Mouse (Mus musculus) stomach, embryonic 15.5 days (tissue): Measurements from ENCODE around the gene Tlr13. TPM values are rescaled to one million over a fixed set of nuclear protein-coding genes. Genes with fewer than 3 reads are reported as not detected.
"Not testable (repeated sequence)": the region's sequence is repeated elsewhere in the genome, so short reads cannot be mapped to it uniquely, and the experiment has no call there.

Source experiments
- ATAC-seq: fragments of 200-750 bp; cut with Nextera tagmentation; 2 replicates; pipeline ENCODE4 v1.8.0; 2017; ENCODE audit warnings: low read depth, moderate number of reproducible peaks, moderate TSS enrichment; ENCODE audit not compliant: insufficient read depth, low FRiP score
- H3K27ac ChIP-seq: fragments of 300-500 bp; sonication (generic); 2 replicates; pipeline ENCODE4 v1.5.1; 2015; ENCODE audit warnings: mild to moderate bottlenecking, inconsistent platforms
- H3K27me3 ChIP-seq: fragments of 300-500 bp; sonication (generic); replicated peaks from 2 replicates; pipeline ENCODE4 v1.6.1; 2015; ENCODE audit warnings: inconsistent platforms
- H3K36me3 ChIP-seq: fragments of 300-500 bp; sonication (generic); 2 replicates; pipeline ENCODE4 v1.6.1; 2015; ENCODE audit warnings: inconsistent platforms
- H3K4me1 ChIP-seq: fragments of 300-500 bp; sonication (generic); 2 replicates; pipeline ENCODE4 v1.6.1; 2015; ENCODE audit warnings: inconsistent platforms
- H3K4me2 ChIP-seq: fragments of 300-500 bp; sonication (generic); 2 replicates; pipeline ENCODE4 v1.6.1; 2015; ENCODE audit warnings: mild to moderate bottlenecking, inconsistent platforms
- H3K4me3 ChIP-seq: fragments of 300-500 bp; sonication (generic); replicated peaks from 2 replicates; pipeline ENCODE4 v1.5.1; 2015; ENCODE audit warnings: inconsistent platforms
- H3K9ac ChIP-seq: fragments of 300-500 bp; sonication (generic); 2 replicates; pipeline ENCODE4 v1.6.1; 2015; ENCODE audit warnings: inconsistent platforms
- H3K9me3 ChIP-seq: fragments of 300-500 bp; sonication (generic); 2 replicates; pipeline ENCODE4 v1.6.1; 2016; ENCODE audit warnings: inconsistent platforms
- WGBS: fragments of 180-500 bp; shearing (Covaris S2); methylation state at CpG from one replicate; pipeline ENCODE4 v1.1.7; 2015; 5-methylcytosine and 5-hydroxymethylcytosine counted together
- polyA plus RNA-seq: library from polyadenylated mRNA; unstranded; fragments of >200 nt; fragmentation: Nextera tagmentation; extraction: Ambion mirVana; gene quantifications from 2 replicates; pipeline ENCODE4 v1.2.1, GENCODE M21; 2015

The Tlr13 gene
- polyA plus RNA-seq, 1 experiment from 2014 or later: 1.0 TPM

GRCm38 (mm10) chrX:106187737-106188136, 44.7 kb downstream of the Tlr13 start:
- no peak for ATAC-seq
- H3K27me3 ChIP-seq: no peaks in the 10 kb centered on the region
- H3K27ac ChIP-seq: peak overlapping the region; percentile 63; the same call in 1 of the 2 replicates

GRCm38 (mm10) chrX:106189356-106189755, 46.4 kb downstream of the Tlr13 start:
- no peak overlapping the region for H3K9ac ChIP-seq
- H3K9me3 ChIP-seq: no peaks in the 10 kb centered on the region
- H3K27ac ChIP-seq: no peak overlapping the region
- H3K4me2 ChIP-seq: peak overlapping the region; percentile 52
- peak overlapping the region; percentile 50 for H3K4me3 ChIP-seq
- H3K4me1 ChIP-seq: no peaks in the 10 kb centered on the region
- no peaks in the 10 kb centered on the region for H3K27me3 ChIP-seq
- no peaks in the 10 kb centered on the region for H3K36me3 ChIP-seq
- WGBS: 77% methylated on average over 5 of the region's 5 CpGs
- ATAC-seq: no peak

More at GRCm38 (mm10) chrX:106187737-106188136, 44.7 kb downstream of the Tlr13 start:
- Histone ChIP-seq H3K9ac (peak overlapping the region; percentile 29; the same call in 1 of the 2 replicates), H3K4me3 (peak overlapping the region; percentile 50), H3K36me3 (no peaks in the 10 kb centered on the region), H3K4me1 (no peaks in the 10 kb centered on the region), H3K4me2 (peak overlapping the region; percentile 52), H3K9me3 (no peaks in the 10 kb centered on the region)
- 16% methylated on average over 12 of the region's 12 CpGs for WGBS

GRCm38 (mm10) chrX:106190091-106190490, 47.1 kb downstream of the Tlr13 start:
- Histone ChIP-seq H3K4me1 (no peaks in the 10 kb centered on the region), H3K36me3 (no peaks in the 10 kb centered on the region), H3K27me3 (no peaks in the 10 kb centered on the region), H3K9ac (no peak overlapping the region), H3K4me2 (peak overlapping the region; percentile 52; the same call in 1 of the 2 replicates), H3K27ac (no peak overlapping the region), H3K9me3 (no peaks in the 10 kb centered on the region), H3K4me3 (no peak overlapping the region)
- no peak for ATAC-seq
- WGBS: 36% methylated on average over 4 of the region's 4 CpGs

DNA sequence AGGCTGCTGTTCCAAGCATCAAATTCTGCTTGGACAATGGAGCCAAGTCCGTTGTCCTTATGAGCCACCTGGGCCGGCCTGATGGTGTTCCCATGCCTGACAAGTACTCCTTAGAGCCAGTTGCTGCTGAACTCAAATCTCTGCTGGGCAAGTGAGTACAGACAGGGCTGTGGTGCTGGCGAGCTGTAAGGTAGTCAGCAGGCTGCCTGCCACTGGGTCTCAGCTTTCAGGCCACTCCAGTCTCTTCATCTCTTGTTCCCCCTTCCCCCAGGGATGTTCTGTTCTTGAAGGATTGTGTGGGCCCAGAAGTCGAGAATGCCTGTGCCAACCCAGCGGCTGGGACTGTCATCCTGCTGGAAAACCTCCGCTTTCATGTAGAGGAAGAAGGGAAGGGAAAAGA, 51.4 kb downstream of the Tlr13 start:
- H3K27me3 ChIP-seq, H3K9ac ChIP-seq, H3K4me1 ChIP-seq, H3K27ac ChIP-seq, H3K9me3 ChIP-seq, ATAC-seq, H3K4me3 ChIP-seq, H3K36me3 ChIP-seq, H3K4me2 ChIP-seq: not testable (repeated sequence)
- WGBS: 89% methylated on average over 6 of the region's 6 CpGs

GRCm38 (mm10) chrX:106197308-106197707, 54.3 kb downstream of the Tlr13 start:
- Histone ChIP-seq H3K27me3 (no peaks in the 10 kb centered on the region), H3K4me1 (no peaks in the 10 kb centered on the region), H3K4me3 (no peak overlapping the region), H3K4me2 (no peak overlapping the region), H3K9ac (no peak overlapping the region), H3K36me3 (peaks cover 10% of the 10 kb centered on the region; the same call in 1 of the 2 replicates), H3K9me3 (no peaks in the 10 kb centered on the region), H3K27ac (no peak overlapping the region)
- WGBS: 65% methylated on average over 5 of the region's 5 CpGs
- no peak for ATAC-seq

DNA sequence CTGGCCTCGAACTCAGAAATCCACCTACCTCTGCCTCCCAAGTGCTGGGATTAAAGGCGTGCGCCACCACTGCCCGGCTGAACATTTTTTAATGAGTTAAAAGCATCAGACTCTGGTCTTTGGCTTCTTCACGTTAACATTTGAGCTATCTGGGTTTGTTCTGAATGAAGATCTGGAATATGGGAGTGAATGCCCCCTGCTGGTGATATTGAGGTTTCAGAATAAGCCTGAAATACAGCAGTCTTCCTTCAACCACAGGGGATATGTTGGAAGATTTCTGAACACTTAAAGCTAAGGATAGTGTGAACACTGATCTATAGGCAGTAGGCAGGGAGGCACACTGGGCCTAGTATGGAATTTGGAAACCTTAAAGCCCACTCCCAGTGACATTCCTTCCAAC, 55.9 kb downstream of the Tlr13 start:
- WGBS: 82% methylated on average over 5 of the region's 5 CpGs
- Histone ChIP-seq H3K4me3 (no peak overlapping the region), H3K36me3 (peaks cover 10% of the 10 kb centered on the region; the same call in 1 of the 2 replicates), H3K9ac (no peak overlapping the region), H3K27ac (no peak overlapping the region), H3K4me2 (no peak overlapping the region), H3K9me3 (no peaks in the 10 kb centered on the region), H3K27me3 (no peaks in the 10 kb centered on the region), H3K4me1 (no peaks in the 10 kb centered on the region)
- ATAC-seq: no peak

DNA sequence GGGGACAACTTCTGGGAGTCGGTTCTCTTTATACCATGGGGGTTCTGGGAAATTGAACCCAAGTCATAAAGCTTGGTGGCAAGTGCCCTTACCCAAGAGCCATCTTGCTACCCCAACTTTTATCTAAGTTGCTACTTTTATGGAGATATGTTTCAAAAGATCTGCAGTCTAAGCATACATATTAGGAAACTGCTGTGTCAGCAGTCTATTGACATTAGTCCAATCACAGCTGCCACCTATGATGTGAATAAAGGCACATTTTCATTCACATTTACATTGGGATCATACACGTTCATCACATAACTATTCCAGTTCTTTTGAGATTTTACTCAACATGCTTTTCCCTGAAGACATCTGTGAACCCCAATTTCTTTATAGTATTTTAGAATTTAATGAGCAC, 66.1 kb downstream of the Tlr13 start:
- no peak for ATAC-seq
- no peaks in the 10 kb centered on the region for H3K4me1 ChIP-seq
- no peaks in the 10 kb centered on the region for H3K36me3 ChIP-seq
- whole genome bisulfite sequencing: 79% methylated on average over 2 of the region's 2 CpGs
- H3K4me3 ChIP-seq: no peak overlapping the region
- no peak overlapping the region for H3K4me2 ChIP-seq
- H3K9ac ChIP-seq: no peak overlapping the region
- H3K9me3 ChIP-seq: no peaks in the 10 kb centered on the region
- no peaks in the 10 kb centered on the region for H3K27me3 ChIP-seq
- no peak overlapping the region for H3K27ac ChIP-seq

Other genes with a start within 250 kb of the Tlr13 start
- gene Atrx, start 213.8 kb upstream of the Tlr13 start, polyA plus RNA-seq: 160 and 170 TPM in 2 replicates
- 74.3 and 79.6 TPM in 2 replicates for gene Magt1, start 131.3 kb upstream of the Tlr13 start, polyA plus RNA-seq
- 412 and 422 TPM in 2 replicates for gene Cox7b, start 127.5 kb upstream of the Tlr13 start, polyA plus RNA-seq
- gene Atp7a, start 115.9 kb upstream of the Tlr13 start, polyA plus RNA-seq: 22.5 and 24.8 TPM in 2 replicates
- gene Pgk1, start 43.9 kb downstream of the Tlr13 start, polyA plus RNA-seq: 290 and 352 TPM in 2 replicates
- 10.6 and 10.9 TPM in 2 replicates for gene Taf9b, start 78.0 kb downstream of the Tlr13 start, polyA plus RNA-seq
- not detected in 2 replicates for gene Fnd3c2, start 112.2 kb downstream of the Tlr13 start, polyA plus RNA-seq